17 mouse cellular contexts compared by ENCODE assay signal in genomic region chr13:115799294-115799693, GRCm38 (mm10).
"Had no signal": no experiment of that assay in that cellular context is flagged by ENCODE, and none has a peak within 500 bp of the region (broad histone marks: within the 10 kb centered on the region; RNA-seq: fewer than 3 reads in every experiment).

No protein-coding gene starts in this region.

- H3K4me3 ChIP-seq: lung, embryonic 15.5 days; megakaryocyte, embryonic 14.5 days; neural tube, embryonic 12.5 days; stomach, embryonic 15.5 days had no signal

- H3K27me3 ChIP-seq: lung, embryonic 15.5 days; megakaryocyte, embryonic 14.5 days; neural tube, embryonic 12.5 days; stomach, embryonic 15.5 days had no signal

- H3K4me2 ChIP-seq: lung, embryonic 15.5 days; midbrain, embryonic 11.5 days; neural tube, embryonic 12.5 days; stomach, embryonic 15.5 days had no signal

- H3K36me3 ChIP-seq: lung, embryonic 15.5 days; neural tube, embryonic 12.5 days; stomach, embryonic 15.5 days had no signal

- H3K9me3 ChIP-seq: lung, embryonic 15.5 days; megakaryocyte, embryonic 14.5 days; neural tube, embryonic 12.5 days; stomach, embryonic 15.5 days had no signal

- H3K27ac ChIP-seq: lung, embryonic 15.5 days; macrophage; neural tube, embryonic 12.5 days; stomach, embryonic 15.5 days; stomach, postnatal 0 days had no signal

- DNase-seq: liver, postnatal 0 days; lung, adult 2 months; lung, postnatal 14 days; lung, postnatal 36 days; right cerebral cortex, postnatal 14 days; thymus, adult 2 months; thymus, postnatal 25 days; thymus, postnatal 4 days had no signal

- ATAC-seq: liver, postnatal 0 days; lung, postnatal 0 days; midbrain, embryonic 16.5 days had no signal

- H3K4me1 ChIP-seq: lung, embryonic 15.5 days; megakaryocyte, embryonic 14.5 days; neural tube, embryonic 12.5 days; stomach, embryonic 15.5 days had no signal

- H3K9ac ChIP-seq: liver, postnatal 0 days; lung, embryonic 15.5 days; neural tube, embryonic 12.5 days; stomach, embryonic 15.5 days had no signal
